Mouse (Mus musculus): ENCODE measurements around the gene Gng7.

GRCm38 (mm10) chr10:80930361-80931152, 84.2 kb downstream of the Gng7 start:
- TF ChIP-seq CTCF (IDR thresholded peaks at IDR 0.05; ENCODE audit: low read depth, low read length): no peak
- TF ChIP-seq POLR2A (IDR thresholded peaks at IDR 0.05; ENCODE audit: insufficient read depth, low read length): no peak
- no peak for TF ChIP-seq EP300 (IDR thresholded peaks at IDR 0.05; ENCODE audit: insufficient read depth, low read depth, low read length)
